Mouse (Mus musculus): Measurements from ENCODE around the gene Eppin. TPM values are rescaled to one million over a fixed set of nuclear protein-coding genes. Genes with fewer than 3 reads are reported as not detected.

The Eppin gene
- total RNA-seq, 2 experiments from 2014 or later = not detected

GRCm38 (mm10) chr2:164563339-164564038 lies 29.9 kb downstream of the Eppin start:
- peak; percentile 35 to 61 for DNase-seq (ENCODE audit: low spot score in 2 of 2)
- intact Hi-C loops (cut with DNase I) = loop anchor here (2.0 to 5.0 kb wide), 2 partner anchors 41 to 147 kb away; no protein-coding TSS in a partner anchor

- no peak for DNase-seq (ENCODE audit: low spot score in 2 of 2)
- intact Hi-C loops (cut with DNase I) = loop anchor here (2.0 to 5.0 kb wide), 2 partner anchors 40 to 146 kb away; no protein-coding TSS in a partner anchor
Observed at GRCm38 (mm10) chr2:164562391-164563188, 30.8 kb downstream of the Eppin start, which contains the start of gene Wfdc2. Gene Wfdc2 (plus strand): TSS chr2:164562413.

DNA sequence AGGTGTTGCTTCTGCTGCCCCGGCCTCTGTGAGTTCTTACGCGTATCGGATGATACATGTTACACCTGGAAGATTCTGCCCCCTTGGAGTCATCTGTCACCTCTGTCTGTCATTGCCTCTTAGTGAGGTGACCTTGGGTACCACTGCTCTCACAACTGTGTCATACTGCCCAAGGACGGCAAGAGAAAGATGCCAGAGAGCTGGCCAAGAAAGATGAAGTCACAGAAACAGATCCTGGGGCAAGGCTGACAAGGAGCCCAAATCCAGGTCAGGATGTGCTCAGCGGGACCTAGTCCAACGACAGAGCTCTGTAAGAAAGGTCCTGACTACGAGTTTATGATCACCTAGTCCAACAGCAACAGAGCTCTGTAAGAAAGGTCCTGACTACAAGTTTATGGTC lies 33.3 kb downstream of the Eppin start:
- DNase-seq (ENCODE audit: low spot score in 2 of 2) = no peak
- intact Hi-C loops (cut with DNase I) = loop anchor here (5.0 kb wide), 1 partner anchor 38 kb away; no protein-coding TSS in a partner anchor

- no peak for DNase-seq (ENCODE audit: low spot score in 2 of 2)
- intact Hi-C loops (cut with DNase I) = loop anchor here (1.0 to 5.0 kb wide), 3 partner anchors 17 to 102 kb away; partner anchors contain the start of genes Dbndd2 and Sys1
Observed at GRCm38 (mm10) chr2:164558991-164559645, 34.3 kb downstream of the Eppin start.

DNA sequence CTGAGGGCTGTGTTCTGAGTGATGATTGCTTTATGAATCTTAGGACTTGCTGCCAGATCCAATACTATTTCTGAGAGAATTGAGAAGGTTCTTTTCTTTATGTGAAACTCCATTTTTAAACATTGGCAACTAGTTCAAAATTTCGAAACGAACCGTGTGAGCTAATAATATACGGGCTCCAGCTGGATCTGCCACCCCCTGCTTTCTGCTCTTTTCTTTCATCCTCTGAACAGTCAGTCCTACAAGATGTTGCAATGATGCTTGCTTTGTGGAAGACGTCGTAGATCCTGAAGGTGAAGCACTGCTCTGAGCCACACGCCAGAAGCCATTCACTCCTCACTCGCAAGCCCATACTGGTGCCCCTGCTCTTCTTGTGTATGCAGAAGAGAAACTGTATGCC lies 35.0 kb downstream of the Eppin start:
- intact Hi-C loops (cut with DNase I) = loop anchor here (1.0 to 5.0 kb wide), 3 partner anchors 16 to 101 kb away; partner anchors contain the start of genes Dbndd2 and Sys1
- DNase-seq (ENCODE audit: low spot score in 2 of 2) = peak; percentile 56 to 85

DNA sequence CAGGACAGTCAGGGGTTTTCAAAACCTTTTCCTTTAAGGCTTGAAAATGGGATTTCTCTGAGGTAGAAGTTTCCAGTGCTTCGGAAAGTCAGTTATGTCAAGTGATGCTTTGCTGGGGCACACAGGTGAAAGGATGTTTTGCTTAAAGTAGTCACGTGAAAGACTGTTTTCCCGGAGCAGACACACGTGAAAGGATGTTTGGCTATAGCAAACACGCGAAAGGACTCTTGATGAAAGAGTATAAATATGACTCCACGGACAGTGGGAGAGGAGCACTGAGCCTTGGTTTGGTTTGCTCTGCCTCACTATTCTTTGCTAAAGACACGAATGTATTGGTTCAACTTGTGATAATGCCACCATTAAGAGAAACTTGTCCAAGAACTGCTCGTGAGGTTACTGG lies 41.9 kb downstream of the Eppin start:
- DNase-seq (ENCODE audit: low spot score in 2 of 2) = no peak
- intact Hi-C loops (cut with DNase I) = no loop called here

DNA sequence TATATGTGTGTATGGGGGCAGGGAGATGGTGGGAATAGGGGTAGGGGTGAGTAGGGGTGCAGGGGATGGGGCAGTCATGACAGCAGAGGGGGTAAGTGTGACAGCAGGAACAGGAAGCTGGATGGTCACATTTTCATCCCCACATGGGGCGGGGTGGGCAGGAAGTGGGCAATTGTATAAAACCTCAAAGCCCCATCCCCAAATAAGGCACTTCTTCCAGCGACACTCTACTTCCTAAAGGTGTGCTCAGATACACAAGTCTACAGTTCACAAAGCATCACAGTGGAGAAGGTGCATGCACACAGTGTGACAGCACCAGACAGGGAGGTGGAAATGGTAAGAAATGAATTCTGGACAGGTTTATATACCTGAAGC lies 42.5 kb downstream of the Eppin start:
- no peak for DNase-seq (ENCODE audit: low spot score in 2 of 2)
- intact Hi-C loops (cut with DNase I) = no loop called here

DNA sequence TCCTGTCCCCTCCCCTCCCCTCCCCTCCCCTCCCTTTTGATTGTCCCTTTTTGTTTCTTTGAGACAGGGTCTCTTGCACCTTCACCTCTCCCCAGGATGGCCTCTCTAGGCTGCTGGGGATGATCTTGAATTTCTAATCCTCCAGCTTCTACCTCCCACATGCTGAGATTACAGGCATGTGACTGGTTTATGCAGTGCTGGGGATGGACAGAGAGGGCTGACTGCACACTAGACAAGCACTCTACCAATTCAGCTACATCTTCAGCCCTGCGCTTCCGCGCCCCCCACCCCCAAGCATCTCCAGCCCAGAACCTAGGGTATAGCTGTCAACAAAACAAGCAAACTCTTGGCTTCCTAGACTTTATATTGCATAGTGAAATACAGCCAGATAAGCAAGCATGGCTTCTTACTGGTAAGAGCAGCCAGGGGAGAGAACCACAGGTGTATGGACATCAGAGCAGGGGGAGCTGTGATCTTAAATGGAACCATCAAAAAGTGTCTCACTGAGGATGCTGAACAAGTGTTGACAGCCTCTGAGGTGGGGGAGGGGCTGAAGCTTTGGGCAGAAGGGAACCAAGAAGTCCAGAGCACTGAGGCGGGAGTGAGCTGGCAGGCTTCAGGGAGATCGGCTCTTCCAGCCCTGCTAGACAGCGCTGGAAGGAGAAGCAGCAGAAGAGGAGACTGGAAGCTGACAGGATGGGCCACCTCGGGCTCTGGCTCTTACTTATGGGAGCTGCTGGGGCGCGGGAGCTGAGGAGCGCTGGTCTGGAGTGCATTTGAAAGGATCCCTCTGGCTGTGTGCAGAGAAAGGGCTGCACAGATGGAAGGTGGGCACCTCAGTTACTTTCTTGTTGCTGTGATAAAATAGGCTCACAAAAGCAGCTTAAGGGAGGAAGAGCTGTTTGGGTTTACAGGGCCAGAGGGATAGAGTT lies 43.2 kb downstream of the Eppin start:
- intact Hi-C loops (cut with DNase I) = no loop called here
- DNase-seq (ENCODE audit: low spot score in 2 of 2) = peak; percentile 20 to 85

DNA sequence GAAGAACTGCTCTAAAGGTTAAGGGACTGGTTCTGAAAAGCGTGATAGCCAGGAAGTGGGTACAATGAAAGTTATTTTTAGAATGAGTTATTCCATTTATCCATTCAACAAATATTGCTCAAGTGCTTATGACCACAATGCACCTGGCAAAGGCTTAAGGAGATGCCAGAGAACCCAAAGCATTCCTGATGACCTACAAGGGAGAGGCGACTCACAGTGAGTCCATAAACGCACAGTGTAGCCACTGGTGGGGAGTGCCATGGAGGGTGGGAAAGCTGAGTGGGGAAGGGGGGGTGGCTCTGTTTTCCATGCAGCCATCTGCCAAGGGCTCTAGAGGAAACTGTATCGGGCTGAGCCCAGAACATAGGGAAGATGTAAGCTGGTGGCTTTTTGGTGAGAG lies 44.1 kb downstream of the Eppin start:
- no peak for DNase-seq (ENCODE audit: low spot score in 2 of 2)
- intact Hi-C loops (cut with DNase I) = no loop called here

DNA sequence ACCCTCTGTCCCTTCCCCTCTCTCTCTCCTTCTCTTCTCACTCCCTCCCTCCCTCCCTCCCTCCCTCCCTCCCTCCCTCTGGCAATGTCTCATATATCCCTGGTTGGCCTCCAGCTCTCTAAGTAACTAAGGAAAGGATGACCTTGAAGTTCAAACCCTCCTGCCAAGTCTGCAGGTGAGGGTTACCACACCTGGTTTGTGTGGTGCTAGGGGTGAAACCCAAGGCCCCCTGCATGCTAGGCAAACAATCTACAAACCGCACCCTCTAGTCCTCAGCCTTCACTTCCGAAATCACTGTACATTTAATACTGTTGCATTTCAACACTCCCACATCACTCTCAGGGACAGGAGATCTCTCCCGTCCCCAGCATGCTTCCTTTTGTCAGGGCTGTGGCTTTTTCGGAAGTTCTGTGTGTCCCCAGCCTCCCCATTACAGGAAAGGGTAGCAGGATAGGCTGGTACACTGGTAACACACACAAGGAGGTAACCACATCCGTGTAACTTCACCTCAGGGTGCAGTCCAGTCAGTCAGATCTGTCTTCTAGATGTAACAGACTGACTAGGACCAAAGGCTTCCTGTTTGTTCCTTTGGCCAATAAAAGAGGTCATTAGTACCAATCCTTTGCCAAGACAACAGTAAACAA lies 48.8 kb downstream of the Eppin start:
- DNase-seq (ENCODE audit: low spot score in 2 of 2) = no peak
- intact Hi-C loops (cut with DNase I) = no loop called here

DNA sequence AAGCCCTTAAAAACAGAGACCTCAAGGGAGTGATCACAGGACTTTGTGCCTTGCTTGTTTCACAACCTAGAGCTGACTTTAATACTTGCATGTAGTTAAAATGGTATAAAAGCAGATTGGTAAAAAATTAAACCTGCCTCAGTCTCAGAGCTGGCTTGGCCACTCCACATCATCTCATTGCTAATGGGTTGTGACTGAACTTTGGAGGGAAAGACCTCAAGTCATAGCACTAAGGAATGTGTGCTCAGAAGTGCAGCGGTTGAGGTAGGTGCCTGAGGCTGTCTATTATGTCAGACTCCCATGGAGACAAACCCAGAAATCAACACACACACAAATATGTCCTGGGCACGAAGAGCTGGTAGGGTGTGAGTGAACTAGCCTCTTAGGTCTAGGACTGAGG lies 49.6 kb downstream of the Eppin start:
- intact Hi-C loops (cut with DNase I) = no loop called here
- no peak for DNase-seq (ENCODE audit: low spot score in 2 of 2)

GRCm38 (mm10) chr2:164542598-164542997 lies 50.8 kb downstream of the Eppin start:
- intact Hi-C loops (cut with DNase I) = loop anchor here (1.0 kb wide), 1 partner anchor 16 kb away; no protein-coding TSS in a partner anchor
- DNase-seq (ENCODE audit: low spot score in 2 of 2) = no peak

GRCm38 (mm10) chr2:164542132-164542531 lies 51.3 kb downstream of the Eppin start:
- intact Hi-C loops (cut with DNase I) = loop anchor here (1.0 kb wide), 1 partner anchor 16 kb away; no protein-coding TSS in a partner anchor
- peak; percentile 62 to 94 for DNase-seq (ENCODE audit: low spot score in 2 of 2)

DNA sequence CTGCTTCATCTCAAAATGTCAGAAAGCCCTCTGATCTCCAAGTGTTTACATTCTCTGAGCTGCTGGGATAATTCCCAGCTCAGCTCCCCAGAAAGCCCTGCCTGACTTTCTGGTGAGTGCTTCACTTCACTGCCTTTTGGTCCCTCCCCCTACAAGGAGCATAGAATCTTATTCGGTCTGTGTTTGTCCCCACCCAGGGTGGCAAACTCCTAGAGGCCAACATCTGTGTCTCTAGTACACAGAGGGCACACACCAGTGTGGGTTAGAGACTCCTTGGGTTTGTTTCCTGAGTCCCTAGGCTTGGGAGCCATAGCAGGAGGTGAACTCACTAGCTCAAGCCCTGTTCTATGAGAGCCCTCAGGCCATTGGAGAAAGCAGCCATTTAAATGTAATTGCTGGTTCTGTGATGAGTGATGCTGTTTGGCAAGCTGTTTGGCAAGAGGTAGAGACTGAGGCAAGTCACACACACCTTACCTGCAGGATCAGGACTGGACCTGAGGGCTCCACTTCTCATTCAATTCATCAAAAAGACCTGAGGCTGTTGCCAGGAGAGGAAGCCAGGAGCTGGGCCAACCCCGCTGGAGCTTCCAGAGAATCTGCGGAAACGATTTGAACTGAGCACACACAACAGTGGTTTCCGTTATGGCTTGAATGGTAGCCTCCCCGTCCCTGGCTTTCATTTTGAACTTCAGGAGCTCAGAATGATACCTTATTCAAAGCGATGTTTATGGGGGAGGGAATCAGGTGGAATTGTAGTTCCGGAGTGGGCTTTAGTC lies 52.6 kb downstream of the Eppin start:
- intact Hi-C loops (cut with DNase I) = no loop called here
- DNase-seq (ENCODE audit: low spot score in 2 of 2) = no peak

All from left cerebral cortex, postnatal 25 days (tissue).